Mouse (Mus musculus): Measurements from ENCODE around the gene Pik3c2a.
"Not testable (repeated sequence)": the region's sequence is repeated elsewhere in the genome, so short reads cannot be mapped to it uniquely, and the experiment has no call there.

Pik3c2a gene

GRCm38 (mm10) chr7:116387389-116387788 lies 55.9 kb downstream of the Pik3c2a start:
- not testable (repeated sequence) for DNase-seq (ENCODE audit: low spot score)

DNA sequence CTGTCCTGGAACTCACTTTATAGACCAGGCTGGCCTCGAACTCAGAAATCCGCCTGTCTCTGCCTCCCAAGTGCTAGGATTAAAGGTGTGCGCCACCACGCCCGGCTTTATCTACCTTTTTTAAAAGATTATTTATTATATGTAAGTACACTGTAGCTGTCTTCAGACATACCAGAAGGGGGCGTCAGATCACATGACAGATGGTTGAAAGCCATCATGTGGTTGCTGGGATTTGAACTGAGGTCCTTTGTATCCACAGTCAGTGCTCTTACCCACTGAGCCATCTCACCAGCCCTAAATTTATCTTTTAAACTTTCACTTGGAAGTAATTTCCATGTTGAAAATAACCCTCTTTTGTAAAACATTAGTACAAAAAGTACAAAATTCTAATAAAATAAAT lies 64.1 kb downstream of the Pik3c2a start:
- DNase-seq (ENCODE audit: low spot score) = not testable (repeated sequence)

DNA sequence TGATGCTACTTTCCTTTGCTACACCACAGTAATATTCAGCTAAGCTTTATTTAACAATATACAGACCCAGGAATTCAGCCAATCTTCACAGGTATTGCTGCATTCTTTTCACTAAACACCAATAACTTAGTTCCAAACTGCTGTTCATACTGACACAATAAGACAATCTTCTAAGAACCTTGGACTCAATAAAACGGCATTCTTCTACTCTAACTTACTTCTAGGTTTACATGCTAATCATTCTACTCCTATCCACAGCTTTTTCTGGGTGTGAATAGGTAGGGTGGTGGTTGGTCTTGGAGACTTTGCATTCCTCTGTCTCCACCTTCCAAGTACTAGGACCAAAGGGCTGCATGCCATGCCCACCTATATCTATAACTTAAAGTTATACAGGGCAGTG lies 69.0 kb downstream of the Pik3c2a start:
- DNase-seq (ENCODE audit: low spot score) = no peak

DNA sequence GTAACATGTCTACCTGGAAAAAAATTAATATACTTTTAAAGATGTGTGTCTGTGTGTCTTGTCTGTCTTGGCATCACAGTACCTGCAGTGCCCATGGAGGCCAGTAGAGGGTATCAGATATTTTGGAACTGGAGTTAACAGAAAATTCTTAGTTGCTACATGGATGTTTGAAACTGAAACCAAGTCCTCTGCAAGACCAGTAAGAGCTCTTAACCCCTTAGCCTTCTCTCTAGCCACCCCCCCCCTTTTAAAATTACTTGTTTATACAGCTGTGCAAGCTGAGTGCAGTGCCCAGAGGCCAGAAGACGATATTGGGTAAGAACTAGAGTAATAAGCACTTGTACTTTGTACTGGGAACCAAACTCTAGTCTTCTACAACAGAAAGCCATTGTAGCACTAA lies 107.0 kb downstream of the Pik3c2a start:
- DNase-seq (ENCODE audit: low spot score) = peak; percentile 59

GRCm38 (mm10) chr7:116335133-116335532 lies 108.1 kb downstream of the Pik3c2a start:
- no peak for DNase-seq (ENCODE audit: low spot score)

GRCm38 (mm10) chr7:116334669-116335038 lies 108.6 kb downstream of the Pik3c2a start:
- no peak for DNase-seq (ENCODE audit: low spot score)

GRCm38 (mm10) chr7:116333713-116334668 lies 109.3 kb downstream of the Pik3c2a start, which contains the start of gene Rps13:
TSS of gene Rps13 (minus strand) at chr7:116334195.
- peak; percentile 94 for DNase-seq (ENCODE audit: low spot score)

- no peak for DNase-seq (ENCODE audit: low spot score)
Observed at GRCm38 (mm10) chr7:116331246-116331645, 112.0 kb downstream of the Pik3c2a start.

DNA sequence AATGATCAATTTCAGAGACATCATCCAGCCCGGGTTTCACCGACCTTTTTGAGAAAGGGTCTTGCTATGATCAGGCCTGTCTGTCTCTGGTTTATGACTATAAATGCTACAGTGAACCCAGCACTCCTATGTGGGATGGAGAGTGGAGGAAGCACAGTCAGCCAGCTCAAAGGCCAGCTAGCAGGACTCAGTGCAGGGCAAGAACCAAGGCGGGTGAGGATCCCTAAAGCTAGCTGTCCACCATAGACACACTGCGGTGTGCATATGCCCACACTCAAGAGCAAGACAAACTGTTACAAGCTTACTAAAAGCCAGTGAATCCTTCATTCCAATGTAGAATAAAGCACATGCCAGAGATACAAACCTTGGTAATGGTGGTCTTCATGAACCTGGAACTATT lies 113.4 kb downstream of the Pik3c2a start:
- DNase-seq (ENCODE audit: low spot score) = no peak

DNA sequence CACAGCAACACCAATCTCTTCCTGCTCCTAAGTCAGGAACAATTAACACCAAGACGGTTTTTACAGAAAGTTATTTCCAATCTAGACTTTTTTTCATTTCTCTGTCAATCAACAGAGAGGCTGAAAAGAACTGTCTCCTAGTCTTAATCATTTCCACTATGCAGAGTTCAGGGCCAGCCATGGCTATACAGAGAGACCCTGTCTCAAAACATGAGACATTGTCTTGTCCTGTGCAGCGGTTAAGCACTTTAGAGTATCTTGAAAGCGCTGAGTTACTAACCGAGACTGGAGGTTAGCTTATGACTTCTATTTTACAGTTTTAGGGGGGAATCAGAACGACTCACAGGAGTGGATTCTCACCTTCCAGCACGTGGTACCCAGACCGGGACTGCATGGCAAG lies 114.5 kb downstream of the Pik3c2a start:
- DNase-seq (ENCODE audit: low spot score) = no peak

- DNase-seq (ENCODE audit: low spot score) = no peak
Observed at GRCm38 (mm10) chr7:116327901-116328300, 115.3 kb downstream of the Pik3c2a start.

GRCm38 (mm10) chr7:116323331-116323964 lies 119.8 kb downstream of the Pik3c2a start:
- peak; percentile 63 for DNase-seq (ENCODE audit: low spot score)

DNA sequence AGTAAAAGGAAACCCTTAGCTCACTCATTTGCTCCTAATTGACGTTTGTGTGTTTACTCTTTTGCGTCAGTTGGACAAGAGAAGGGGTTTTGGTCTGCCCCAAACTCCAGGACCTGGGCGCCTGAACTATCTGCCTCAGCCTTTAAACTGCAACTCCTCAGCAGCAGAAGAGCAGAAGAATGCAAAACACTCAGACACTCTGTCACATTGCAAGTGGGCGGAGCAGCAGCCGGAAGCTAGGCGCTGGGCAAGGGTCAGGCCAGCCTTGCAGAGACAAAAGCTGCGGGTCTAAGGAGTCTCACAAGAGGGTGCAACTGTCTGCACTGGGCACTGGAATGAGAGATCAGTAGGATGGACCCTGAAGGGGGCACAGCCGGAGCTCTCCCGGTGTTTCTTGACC lies 133.8 kb downstream of the Pik3c2a start:
- no peak for DNase-seq (ENCODE audit: low spot score)

GRCm38 (mm10) chr7:116308632-116308991 lies 134.6 kb downstream of the Pik3c2a start:
- no peak for DNase-seq (ENCODE audit: low spot score)

DNA sequence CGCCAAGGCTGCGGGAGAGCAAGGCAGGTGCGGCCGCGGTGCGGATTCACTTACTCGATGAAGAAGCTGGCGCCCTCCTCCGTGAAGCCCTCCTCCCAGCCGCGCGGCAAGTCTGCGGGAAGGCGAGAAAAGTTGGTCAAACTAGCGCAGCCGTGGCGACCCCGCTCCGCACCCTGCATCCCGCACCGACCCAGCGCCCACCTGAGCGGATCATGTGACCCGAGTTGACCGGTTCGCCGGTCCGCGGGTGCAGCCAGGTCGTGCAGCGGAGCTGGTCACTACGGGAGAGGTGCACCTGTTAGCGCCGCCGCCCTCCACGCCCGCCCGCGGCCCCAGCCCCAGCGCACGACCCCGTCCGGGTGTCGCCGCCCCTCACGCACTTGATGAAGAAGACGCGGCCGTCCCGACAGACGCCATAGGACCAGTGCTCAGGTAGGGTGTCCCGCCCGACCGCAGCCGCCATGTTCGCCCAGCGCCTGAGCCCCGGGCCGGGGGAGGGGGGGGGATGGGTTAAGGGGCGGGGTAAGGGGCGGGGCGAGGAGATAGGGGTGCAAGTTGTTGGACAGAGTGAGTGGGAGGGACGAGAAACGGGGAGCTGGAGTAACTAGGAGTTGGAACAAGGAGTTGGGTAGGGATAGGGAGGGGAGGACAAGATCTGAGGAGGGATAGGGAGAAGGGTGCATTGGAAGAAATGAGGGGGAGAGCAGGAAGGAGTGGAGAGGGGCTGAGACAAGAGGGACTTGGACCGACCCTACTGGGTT lies 135.2 kb downstream of the Pik3c2a start, which contains the start of gene Plekha7:
Gene Plekha7 (minus strand): TSS at position 506 of the 761 bp plus-strand sequence.
- peak; percentile 34 for DNase-seq (ENCODE audit: low spot score)

GRCm38 (mm10) chr7:116307099-116307870 lies 136.0 kb downstream of the Pik3c2a start:
- DNase-seq (ENCODE audit: low spot score) = peak; percentile 56

DNA sequence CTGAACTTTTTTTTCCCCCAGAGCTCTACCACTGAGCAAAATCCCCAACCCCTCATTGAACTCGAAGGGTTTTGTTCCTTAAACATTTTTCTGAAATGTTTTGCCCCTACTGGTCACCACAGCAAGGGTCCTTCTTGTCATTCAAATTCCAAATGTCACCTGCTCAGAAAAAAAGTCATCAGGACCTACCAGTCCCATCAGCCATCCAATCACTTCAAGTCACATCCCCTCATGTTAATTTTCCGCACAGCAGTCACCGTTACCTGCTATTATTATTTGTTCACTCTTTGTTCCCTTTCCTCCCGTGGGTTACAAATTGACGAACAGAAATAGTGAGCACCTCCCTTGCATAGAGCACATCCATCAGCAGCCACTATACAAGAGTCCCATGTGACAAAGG lies 136.6 kb downstream of the Pik3c2a start:
- no peak for DNase-seq (ENCODE audit: low spot score)

GRCm38 (mm10) chr7:116301661-116302311 lies 141.5 kb downstream of the Pik3c2a start:
- DNase-seq (ENCODE audit: low spot score) = no peak

GRCm38 (mm10) chr7:116301144-116301543 lies 142.1 kb downstream of the Pik3c2a start:
- DNase-seq (ENCODE audit: low spot score) = no peak

DNA sequence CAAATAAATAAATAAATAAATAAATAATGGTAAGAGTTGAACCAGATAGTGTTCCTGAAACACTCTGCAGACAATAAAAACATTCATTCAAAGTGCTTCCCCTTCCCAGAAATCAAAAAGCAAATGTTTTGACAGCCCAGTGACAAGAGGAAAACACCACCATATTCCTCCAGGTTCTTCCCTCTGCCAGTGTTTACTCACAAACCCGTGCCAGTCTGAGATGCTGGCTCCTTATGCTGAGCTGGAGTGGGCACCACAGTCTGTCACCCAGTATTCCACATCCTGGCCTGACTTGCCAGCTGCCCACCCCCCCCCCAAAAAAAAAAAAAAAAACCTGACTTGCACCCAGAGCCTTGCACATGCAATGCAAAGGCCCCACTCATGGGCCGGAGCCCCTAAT lies 144.4 kb downstream of the Pik3c2a start:
- DNase-seq (ENCODE audit: low spot score) = no peak

DNA sequence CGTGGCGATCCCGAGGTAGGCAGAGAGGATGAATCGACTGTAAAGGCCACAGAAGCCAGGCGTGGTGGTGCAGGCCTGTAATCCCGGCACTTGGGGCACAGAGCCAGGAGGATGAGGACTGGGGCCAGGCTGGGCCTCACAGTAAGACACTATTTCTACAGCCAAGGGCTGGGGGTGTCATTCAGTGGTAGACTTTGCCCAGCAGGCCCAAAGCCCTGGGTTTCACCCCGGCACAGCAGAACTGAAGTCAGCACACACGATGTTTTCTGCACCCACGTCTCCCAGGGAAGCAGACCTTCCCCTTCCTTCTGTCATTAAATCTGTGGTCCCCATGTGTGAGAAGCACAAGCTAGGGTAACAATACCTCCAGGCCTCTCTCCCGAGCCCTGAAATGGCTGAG lies 144.9 kb downstream of the Pik3c2a start:
- no peak for DNase-seq (ENCODE audit: low spot score)
